Mouse (Mus musculus) cortical plate, adult 2 months (tissue): ENCODE data around the gene Ccdc54.

ENCODE experiments used
- CTCF ChIP-seq: fragments of 200-500 bp; IDR thresholded peaks from 2 replicates; pipeline ENCODE4 v1.5.1; 2011; ENCODE audit warnings: mild to moderate bottlenecking, control low read depth, low read length; ENCODE audit not compliant: insufficient read depth; ENCODE audit errors: extremely low read depth
- POLR2A ChIP-seq: fragments of 200-500 bp; IDR thresholded peaks from 2 replicates; pipeline ENCODE4 v1.6.1; 2011; ENCODE audit warnings: mild to moderate bottlenecking, low read length, control low read depth; ENCODE audit not compliant: insufficient read depth; ENCODE audit errors: extremely low read depth

GRCm38 (mm10) chr16:50551871-50552528 lies 39.0 kb downstream of the Ccdc54 start:
- TF ChIP-seq CTCF = no peak
- TF ChIP-seq POLR2A = no peak
